11 mouse cellular contexts compared by ENCODE assay signal in the genomic region with DNA sequence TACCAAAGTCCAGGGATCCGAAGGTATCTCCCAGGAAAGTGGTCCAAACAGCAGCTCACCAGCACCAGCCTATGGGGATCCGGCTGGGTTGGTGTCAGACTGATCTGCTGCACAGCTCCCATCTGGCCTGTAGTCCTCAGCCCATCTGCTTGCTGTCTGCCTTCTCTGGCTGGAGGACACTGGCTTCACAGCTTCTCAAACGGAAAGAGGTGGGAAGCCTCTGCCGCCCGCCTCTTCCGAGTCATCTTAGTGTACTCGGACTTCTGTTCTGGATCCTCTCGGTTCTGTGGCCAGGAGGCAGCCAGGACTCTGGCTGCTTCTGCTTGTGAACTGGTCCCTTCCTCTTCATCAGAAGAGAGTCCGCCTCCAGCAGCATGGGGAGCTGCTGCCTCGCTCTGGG. TPM values are rescaled to one million over a fixed set of nuclear protein-coding genes. Genes with fewer than 3 reads are reported as not detected.
DNase-seq lines count a peak whose midpoint lies in the region; ATAC-seq and TF ChIP-seq lines count a peak whose summit lies in the region.
"Had no signal": no experiment of that assay in that cellular context is flagged by ENCODE, and none has a peak within 500 bp of the region (broad histone marks: within the 10 kb centered on the region; RNA-seq: fewer than 3 reads in every experiment).

No protein-coding gene starts in this region.

- H3K36me3 ChIP-seq in lung, postnatal 0 days (ENCODE audit: insufficient read depth, low read length), result peaks cover 21% of the 10 kb centered on the region; the same call in 1 of the 2 replicates

- peak; percentile 37 for DNase-seq in gastrocnemius, adult 18-20 months (ENCODE audit: low spot score)
- no peak for DNase-seq in gastrocnemius, postnatal 10 days
- no peak for DNase-seq in lung, postnatal 0 days (ENCODE audit: low spot score)
- DNase-seq in lung, postnatal 10 days, result no peak
- DNase-seq in layer of hippocampus, adult 2 months (ENCODE audit: low spot score in 2 of 2), result peak; percentile 35 to 44
- DNase-seq in right cerebral cortex, postnatal 25 days, result peak; percentile 52
- DNase-seq in adrenal gland, postnatal 4 days (ENCODE audit: low spot score in 2 of 2), result no peak
- no peak for DNase-seq in cerebellum, postnatal 25 days

- no peaks in the 10 kb centered on the region for H3K9me3 ChIP-seq in lung, postnatal 0 days (ENCODE audit: low read length)
- H3K9me3 ChIP-seq: embryonic facial prominence, embryonic 12.5 days; midbrain, embryonic 12.5 days; neural tube, embryonic 15.5 days had no signal

- no peak overlapping the region for H3K4me2 ChIP-seq in lung, postnatal 0 days (replicated peaks; ENCODE audit: low read depth, low read length)
- H3K4me2 ChIP-seq: embryonic facial prominence, embryonic 12.5 days; midbrain, embryonic 12.5 days; neural tube, embryonic 15.5 days had no signal

- TF ChIP-seq EP300 in lung, postnatal 0 days (IDR thresholded peaks at IDR 0.05), result no peak

- H3K4me1 ChIP-seq in lung, postnatal 0 days (ENCODE audit: insufficient read depth, low read depth, low read length), result peaks cover 4% of the 10 kb centered on the region; the same call in 1 of the 2 replicates
- H3K4me1 ChIP-seq: embryonic facial prominence, embryonic 12.5 days; midbrain, embryonic 12.5 days; neural tube, embryonic 15.5 days had no signal

- H3K4me3 ChIP-seq in lung, postnatal 0 days (ENCODE audit: low read depth, low read length), result no peak overlapping the region
- H3K4me3 ChIP-seq in layer of hippocampus, adult 2 months, result no peak overlapping the region
- H3K4me3 ChIP-seq: embryonic facial prominence, embryonic 12.5 days; midbrain, embryonic 12.5 days; neural tube, embryonic 15.5 days had no signal

- ATAC-seq in lung, postnatal 0 days, result no peak

- peak overlapping the region; percentile 86 for H3K27ac ChIP-seq in lung, postnatal 0 days (ENCODE audit: low read length)
- H3K27ac ChIP-seq in layer of hippocampus, adult 2 months, result peak overlapping the region; percentile 65
- H3K27ac ChIP-seq: embryonic facial prominence, embryonic 12.5 days; midbrain, embryonic 12.5 days; neural tube, embryonic 15.5 days had no signal

- 86% methylated on average over 10 of the region's 10 CpGs for WGBS in lung, postnatal 0 days

- H3K9ac ChIP-seq in lung, postnatal 0 days (replicated peaks; ENCODE audit: low read depth), result no peak overlapping the region
- H3K9ac ChIP-seq: embryonic facial prominence, embryonic 12.5 days; midbrain, embryonic 12.5 days; neural tube, embryonic 15.5 days had no signal

- H3K27me3 ChIP-seq in lung, postnatal 0 days (replicated peaks; ENCODE audit: insufficient read depth, low read length), result no peaks in the 10 kb centered on the region
- H3K27me3 ChIP-seq: embryonic facial prominence, embryonic 12.5 days; midbrain, embryonic 12.5 days; neural tube, embryonic 15.5 days had no signal

- TF ChIP-seq CTCF in lung, postnatal 0 days (IDR thresholded peaks at IDR 0.05), result no peak
- TF ChIP-seq CTCF in layer of hippocampus, adult 2 months (conservative IDR thresholded peaks at IDR 0.05), result no peak

RNA-seq across cellular contexts. Expression of gene Tmem43, which starts 16.4 kb away (rescaled TPM):
- 10 to 100 TPM; 23.2 to 27.0 TPM for total RNA-seq in gastrocnemius, adult 18-20 months (2021)
- 10 to 100 TPM; 32.5 to 41.5 TPM for total RNA-seq in gastrocnemius, postnatal 10 days (2021)
- 59.3 and 69.4 TPM in 2 replicates for polyA plus RNA-seq in lung, postnatal 0 days (2015; fragmentation: Nextera tagmentation; extraction: Ambion mirVana)
- 10 to 100 TPM; 28.3 to 28.7 TPM for total RNA-seq in layer of hippocampus, adult 2 months (2021)
- total RNA-seq in adrenal gland, postnatal 4 days (2021), result 10 to 100 TPM; 40.6 to 42.4 TPM

RNA-seq across cellular contexts. Expression of gene Chchd4, which starts 16.5 kb away (rescaled TPM):
- 10 to 100 TPM in 1 of 2 experiments, 1 to 10 TPM in 1; 8.9 to 10.7 TPM for total RNA-seq in gastrocnemius, adult 18-20 months (2021)
- 10 to 100 TPM in 1 of 2 experiments, 1 to 10 TPM in 1; 9.9 to 10.0 TPM for total RNA-seq in gastrocnemius, postnatal 10 days (2021)
- 16.3 and 16.5 TPM in 2 replicates for polyA plus RNA-seq in lung, postnatal 0 days (2015; fragmentation: Nextera tagmentation; extraction: Ambion mirVana)
- 10 to 100 TPM; 19.3 to 21.8 TPM for total RNA-seq in layer of hippocampus, adult 2 months (2021)
- 10 to 100 TPM; 17.0 to 17.6 TPM for total RNA-seq in adrenal gland, postnatal 4 days (2021)

RNA-seq across cellular contexts. Expression of gene Xpc, which starts 25.8 kb away (rescaled TPM):
- 1 to 10 TPM; 8.1 to 9.0 TPM for total RNA-seq in gastrocnemius, adult 18-20 months (2021)
- 1 to 10 TPM; 5.9 to 8.4 TPM for total RNA-seq in gastrocnemius, postnatal 10 days (2021)
- 18.5 and 18.6 TPM in 2 replicates for polyA plus RNA-seq in lung, postnatal 0 days (2015; fragmentation: Nextera tagmentation; extraction: Ambion mirVana)
- total RNA-seq in layer of hippocampus, adult 2 months (2021), result 10 to 100 TPM; 12.2 to 14.0 TPM
- total RNA-seq in adrenal gland, postnatal 4 days (2021), result 10 to 100 TPM; 21.8 to 23.0 TPM

RNA-seq across cellular contexts. Expression of gene Lsm3, which starts 25.9 kb away (rescaled TPM):
- total RNA-seq in gastrocnemius, adult 18-20 months (2021), result 10 to 100 TPM; 26.4 to 31.0 TPM
- total RNA-seq in gastrocnemius, postnatal 10 days (2021), result 10 to 100 TPM; 55.2 to 57.3 TPM
- 94.1 and 101 TPM in 2 replicates for polyA plus RNA-seq in lung, postnatal 0 days (2015; fragmentation: Nextera tagmentation; extraction: Ambion mirVana)
- total RNA-seq in layer of hippocampus, adult 2 months (2021), result 10 to 100 TPM; 35.0 to 36.9 TPM
- 10 to 100 TPM; 58.6 to 62.8 TPM for total RNA-seq in adrenal gland, postnatal 4 days (2021)

Comparison
In these comparisons a context has a peak if more than half of its experiments do, and no peak if none do; other contexts are left out.
1. DNase-seq: peak in gastrocnemius, adult 18-20 months (single experiment), layer of hippocampus, adult 2 months (2 of 2) and right cerebral cortex, postnatal 25 days (single experiment); none in gastrocnemius, postnatal 10 days (single experiment), lung, postnatal 0 days (single experiment), lung, postnatal 10 days (single experiment), adrenal gland, postnatal 4 days (0 of 2) and cerebellum, postnatal 25 days (0 of 2).